Mouse (Mus musculus): Measurements from ENCODE around the gene Polr1d.

Polr1d gene

DNA sequence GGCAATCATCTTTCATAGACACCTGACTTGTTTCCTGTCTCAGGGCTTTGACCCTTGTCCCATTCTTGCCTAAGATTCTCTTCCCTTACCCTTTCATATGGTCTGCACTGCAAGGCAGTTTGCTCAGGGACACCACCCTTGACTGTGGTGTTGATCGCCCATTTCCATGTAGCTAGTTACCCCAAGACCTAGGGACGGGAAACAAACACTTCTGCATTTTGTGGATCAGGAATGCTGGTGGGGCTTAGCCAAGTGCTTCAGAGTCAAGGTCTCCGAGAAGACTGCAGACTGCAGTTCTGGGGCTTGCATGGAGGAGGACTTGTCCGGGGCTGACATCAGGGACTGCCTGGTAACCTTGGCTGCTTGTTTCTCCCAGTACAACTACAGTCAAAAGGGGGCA lies 10.0 kb downstream of the Polr1d start:
- no peak for DNase-seq (ENCODE audit: extremely low read depth, low read depth, low spot score)

DNA sequence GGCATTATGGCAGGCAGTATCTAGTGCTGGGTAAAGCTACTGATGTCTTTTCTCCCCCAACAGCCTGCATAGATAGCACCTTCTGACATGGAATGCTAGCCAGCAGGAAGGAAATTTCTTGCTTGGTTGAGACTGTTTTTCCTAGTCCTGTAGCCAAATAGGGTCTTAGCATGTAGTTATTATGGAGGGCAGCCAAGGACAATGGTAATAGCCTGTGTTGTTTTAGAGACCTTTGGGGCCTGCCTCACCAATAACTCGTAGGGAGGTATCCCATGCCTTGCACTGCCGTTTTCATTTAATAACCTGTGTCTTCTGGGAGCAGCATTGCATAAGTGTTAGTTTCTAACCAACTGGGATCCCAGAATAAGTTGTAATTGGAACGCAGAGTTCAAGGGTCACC lies 13.0 kb downstream of the Polr1d start:
- DNase-seq (ENCODE audit: extremely low read depth, low read depth, low spot score) = no peak

DNA sequence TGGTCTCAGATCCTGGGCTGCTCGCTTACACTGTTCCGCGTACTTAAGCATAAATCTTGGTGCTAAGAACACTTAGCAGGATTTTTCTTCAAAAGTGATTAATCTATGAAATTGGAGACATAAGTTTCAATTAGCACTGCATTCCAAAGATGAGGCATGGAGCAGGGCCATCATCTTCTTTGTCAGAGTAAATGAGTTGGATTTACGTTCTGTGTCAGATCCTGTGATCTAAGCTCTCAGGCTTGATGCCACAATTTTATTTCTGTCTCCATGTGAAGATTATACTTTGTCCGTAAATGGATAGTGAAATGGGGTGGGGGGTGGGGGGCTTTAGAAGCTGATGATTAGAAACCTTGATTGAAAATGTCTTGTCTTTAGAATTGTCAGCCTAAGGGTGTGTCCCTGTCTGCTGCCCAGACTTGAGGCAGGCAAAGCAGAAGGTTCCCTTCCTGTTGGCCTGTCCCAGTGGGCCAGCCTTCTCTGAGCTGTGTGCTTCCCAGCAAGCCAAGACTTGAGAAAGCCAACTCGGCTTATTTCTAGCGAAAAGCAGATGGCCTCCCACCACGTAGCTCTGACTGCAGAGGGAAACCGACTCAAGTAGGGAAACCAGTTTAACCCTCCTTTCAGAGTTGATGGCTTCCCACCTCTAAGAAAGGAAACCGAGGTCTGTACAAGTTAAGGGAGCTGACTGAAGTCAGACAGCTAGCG lies 13.6 kb downstream of the Polr1d start:
- no peak for DNase-seq (ENCODE audit: extremely low read depth, low read depth, low spot score)

DNA sequence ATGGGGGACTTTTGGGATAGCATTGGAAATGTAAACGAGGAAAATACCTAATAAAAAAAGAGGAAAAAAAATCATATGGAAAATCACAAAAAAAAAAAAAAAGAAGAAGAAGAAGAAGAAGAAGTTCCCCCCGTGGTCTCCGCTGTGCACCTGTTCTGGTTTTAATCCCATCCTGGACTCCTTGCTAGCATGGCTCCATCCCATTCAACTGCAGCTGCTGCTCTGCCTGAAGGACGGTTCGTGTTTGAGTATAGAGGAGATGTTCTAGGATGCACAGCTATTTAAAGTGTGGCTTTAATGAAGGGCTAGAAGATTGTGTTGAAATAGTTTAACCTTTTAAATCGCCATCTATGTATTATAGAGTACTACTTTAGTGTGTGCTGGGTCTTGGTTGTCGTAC lies 15.6 kb downstream of the Polr1d start:
- no peak for DNase-seq (ENCODE audit: extremely low read depth, low read depth, low spot score)

DNA sequence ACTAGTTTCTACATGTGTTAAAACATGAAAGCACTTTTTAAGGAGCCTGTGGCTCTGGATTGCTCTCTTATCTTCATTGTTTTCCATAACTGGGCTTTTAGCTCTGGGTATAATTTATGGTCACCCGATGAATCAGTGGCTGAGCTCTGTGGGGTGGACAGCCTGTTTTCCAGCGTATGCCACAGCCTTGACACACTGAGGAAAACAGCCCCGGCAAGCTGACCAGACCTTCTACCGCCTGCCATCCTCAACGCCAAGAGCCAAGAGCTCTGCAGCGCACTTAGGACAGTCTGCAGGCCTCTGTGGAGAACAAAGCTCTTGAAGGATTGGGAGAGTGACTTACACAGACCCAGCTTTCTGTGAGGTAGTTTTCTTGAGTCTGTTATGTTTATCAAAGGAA lies 17.4 kb downstream of the Polr1d start:
- no peak for DNase-seq (ENCODE audit: extremely low read depth, low read depth, low spot score)

DNA sequence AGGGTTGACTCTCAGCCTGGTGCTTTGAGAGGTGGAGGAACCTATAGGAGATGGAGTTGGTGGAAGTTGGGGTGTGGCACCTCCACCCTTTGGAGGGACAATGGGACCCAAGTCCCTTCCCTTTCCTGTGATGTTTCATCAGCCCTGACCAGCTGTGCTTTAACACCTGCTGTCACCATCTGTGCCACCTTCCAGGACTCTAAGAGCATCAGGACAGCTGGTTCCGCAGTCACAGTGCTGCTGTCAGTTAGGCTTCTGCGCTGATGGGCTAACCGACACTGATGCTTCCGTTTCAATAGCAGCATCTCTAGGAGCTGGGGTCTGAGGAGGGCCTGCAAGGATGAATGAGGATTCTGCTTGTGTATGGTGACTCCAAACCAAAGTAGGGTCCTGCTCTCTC lies 19.7 kb downstream of the Polr1d start:
- DNase-seq (ENCODE audit: extremely low read depth, low read depth, low spot score) = no peak

DNA sequence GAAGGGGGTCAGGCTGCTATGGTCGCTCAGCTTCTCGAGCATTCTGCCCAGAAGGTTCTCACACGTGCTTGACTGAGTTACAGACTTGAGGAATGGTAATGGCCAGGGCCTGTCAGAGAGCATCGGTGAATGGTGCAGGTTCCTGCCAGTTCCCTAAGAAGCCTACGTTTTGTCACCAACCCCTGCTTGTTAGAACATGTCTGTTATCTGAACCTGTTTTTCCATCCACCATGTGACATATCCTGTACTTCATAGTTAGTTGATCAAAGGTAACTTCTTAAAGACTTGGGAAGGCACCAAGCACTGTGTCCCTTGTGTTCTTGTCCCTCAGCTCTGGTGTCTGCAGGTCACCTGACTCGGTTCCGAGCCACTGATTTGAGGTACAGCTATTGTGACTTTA lies 21.8 kb downstream of the Polr1d start:
- peak; percentile 84 for DNase-seq (ENCODE audit: extremely low read depth, low read depth, low spot score)

DNA sequence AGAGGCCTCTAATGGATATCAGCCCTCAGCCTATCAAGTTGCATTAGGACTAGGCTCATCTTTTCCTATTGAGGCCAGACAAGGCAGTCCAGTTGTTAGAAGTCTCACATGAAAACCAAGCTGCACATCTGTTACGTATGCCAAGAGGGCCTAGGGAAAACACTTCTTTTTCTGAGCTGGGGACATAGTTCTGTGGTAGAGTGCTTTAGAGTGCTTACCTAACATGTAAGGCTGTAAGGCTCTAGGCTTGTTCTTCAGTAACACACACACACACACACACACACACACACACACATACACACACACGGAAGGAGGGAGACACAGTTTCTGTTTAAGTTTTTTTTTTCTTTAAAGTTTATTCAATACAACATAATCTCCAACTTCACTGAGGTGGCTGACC lies 23.3 kb downstream of the Polr1d start:
- DNase-seq (ENCODE audit: extremely low read depth, low read depth, low spot score) = no peak

DNA sequence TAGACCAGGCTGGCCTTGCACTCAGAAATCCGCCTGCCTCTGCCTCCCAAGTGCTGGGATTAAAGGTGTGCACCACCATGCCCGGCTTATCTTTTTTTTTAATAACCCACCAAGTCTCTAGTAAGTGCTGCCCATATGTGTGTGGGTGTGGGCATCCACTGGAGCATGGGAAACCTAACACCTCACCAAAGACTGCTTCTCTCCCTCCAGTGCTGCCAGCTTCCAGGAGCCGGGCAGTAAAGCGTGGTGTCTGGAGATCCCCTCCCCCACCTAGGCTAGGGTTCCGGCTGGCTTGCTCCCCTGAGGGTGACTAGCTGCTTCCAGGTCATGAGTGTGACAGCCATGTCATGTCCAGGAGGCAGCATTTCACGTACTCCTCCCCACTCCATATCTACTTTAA lies 25.4 kb downstream of the Polr1d start:
- DNase-seq (ENCODE audit: extremely low read depth, low read depth, low spot score) = no peak

DNA sequence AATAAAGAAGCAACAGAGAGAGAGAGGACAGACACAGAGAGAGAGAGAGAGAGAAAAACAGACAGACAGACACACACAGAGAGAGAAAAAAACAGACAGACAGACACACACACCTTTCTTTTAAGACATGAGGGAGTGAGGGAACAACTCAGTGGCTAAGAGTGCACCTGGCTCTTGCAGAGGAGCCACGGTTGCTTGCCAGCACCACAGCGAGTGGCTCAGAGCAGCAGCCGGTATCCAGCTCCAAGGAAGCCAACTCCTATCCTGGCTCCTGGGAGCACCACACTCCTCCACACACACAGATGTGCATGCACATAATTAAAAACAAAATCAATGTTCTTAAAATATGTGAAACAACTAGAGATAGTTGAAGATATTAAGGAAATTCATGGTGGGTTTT lies 30.4 kb downstream of the Polr1d start:
- DNase-seq (ENCODE audit: extremely low read depth, low read depth, low spot score) = no peak

DNA sequence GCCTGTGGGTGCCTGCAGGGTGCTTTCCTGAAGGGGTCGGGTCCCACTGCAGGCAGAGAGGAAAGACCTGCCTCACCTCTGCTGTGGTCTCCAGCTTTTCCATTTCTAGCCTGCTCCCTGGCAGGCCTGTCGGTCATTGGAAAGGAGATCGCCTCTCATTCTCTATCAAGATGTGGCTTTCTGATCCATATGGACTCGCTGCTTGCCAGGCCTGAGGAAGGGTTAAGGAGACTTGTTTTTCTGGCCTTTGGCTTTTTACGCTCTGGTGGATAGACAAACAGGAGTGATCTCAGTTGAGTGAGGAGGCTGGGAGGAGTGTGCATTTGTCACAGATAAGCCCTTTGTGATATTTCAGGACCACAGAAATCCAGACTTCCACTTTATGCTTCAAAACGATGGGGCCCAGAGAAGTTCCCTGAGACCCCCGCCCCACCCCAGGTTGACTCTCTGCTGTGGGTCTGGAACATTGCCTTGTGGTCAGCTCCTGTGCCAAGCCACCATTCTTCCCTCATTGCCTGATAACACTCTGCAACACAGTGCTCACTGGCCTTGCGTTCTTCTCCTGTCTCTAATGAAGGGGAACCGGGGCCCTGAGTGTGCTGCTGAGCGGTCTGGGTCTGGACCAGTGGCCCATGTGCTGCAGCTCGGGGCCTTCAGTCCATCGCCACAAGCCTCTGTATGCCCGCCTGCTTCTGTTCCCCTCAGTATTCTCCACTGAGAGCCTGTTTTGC lies 32.2 kb downstream of the Polr1d start:
- no peak for DNase-seq (ENCODE audit: extremely low read depth, low read depth, low spot score)

DNA sequence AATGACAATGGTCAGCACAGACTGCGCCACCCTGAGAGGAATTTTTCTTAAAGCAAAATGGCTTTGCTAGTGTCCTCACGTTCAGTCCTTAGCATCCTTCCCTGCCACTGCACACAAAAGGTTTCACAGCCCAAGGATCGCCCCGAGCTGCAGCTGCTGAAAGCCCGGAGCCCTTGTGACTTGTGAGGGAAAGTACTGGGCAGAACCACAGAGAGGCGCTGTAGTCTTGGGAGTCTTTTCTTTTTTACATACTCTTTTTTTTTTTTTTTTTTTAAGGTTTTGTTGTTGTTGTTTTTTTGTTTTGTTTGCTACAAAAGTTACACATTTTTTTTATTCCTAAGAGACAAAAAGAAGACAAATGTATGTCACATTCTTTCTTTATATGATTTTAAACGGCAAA lies 37.9 kb downstream of the Polr1d start:
- no peak for DNase-seq (ENCODE audit: extremely low read depth, low read depth, low spot score)

DNA sequence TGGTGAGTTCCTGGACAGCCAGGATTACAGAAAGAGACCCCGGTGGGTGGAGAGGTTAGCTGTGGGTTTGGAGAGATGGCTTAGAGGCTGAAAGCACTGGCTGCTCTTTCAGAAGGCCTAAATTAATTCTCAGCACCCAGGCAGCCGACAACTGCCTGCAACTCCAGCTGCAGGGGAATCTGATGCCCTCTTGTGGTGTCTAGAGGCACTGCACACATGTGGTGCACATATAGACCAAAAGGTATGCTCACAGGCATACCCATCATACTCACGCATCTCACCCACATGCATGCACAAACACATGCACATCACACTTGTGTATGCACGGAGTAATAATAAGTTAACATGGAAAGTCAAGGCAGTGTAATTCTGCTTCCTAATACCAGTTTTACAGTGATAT lies 38.8 kb downstream of the Polr1d start:
- DNase-seq (ENCODE audit: extremely low read depth, low read depth, low spot score) = no peak

DNA sequence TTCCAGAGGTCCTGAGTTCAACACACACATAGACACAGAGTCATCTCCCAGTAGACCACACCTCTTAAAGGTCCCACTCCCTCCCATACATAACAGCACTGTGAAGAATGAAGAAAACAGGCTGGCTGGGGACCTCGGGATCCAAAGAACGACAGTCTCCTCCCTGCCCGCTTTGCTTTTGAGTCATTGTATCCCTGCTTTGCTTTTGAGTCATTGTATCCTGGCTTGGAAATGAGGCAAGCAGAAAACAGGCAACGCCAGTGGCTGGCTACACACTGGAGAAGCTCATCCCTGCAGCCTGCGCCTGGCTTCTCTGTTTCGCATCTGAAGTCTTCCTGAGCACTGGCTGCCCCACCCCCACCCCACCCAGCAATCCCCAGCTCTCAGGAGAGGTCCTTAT lies 40.2 kb downstream of the Polr1d start:
- DNase-seq (ENCODE audit: extremely low read depth, low read depth, low spot score) = no peak

DNA sequence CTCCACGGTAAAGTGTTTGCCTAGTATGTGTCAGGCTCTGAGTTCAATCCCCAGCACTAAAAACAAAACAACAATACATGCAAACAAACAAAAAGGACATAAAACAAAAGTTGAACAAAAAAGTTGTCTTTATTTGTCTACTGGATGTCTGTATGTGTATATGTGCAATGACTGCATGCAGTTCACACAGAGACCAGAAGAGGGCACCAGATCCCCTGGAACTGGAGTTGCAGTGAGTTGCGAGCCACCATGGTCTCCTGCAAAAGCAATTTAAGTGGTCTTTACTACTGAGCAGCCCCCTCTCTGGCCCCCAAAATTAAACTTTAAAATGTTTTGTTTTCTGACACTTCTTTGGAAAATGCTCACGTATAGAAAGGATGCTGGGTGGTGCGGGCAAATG lies 44.3 kb downstream of the Polr1d start:
- DNase-seq (ENCODE audit: extremely low read depth, low read depth, low spot score) = no peak

DNA sequence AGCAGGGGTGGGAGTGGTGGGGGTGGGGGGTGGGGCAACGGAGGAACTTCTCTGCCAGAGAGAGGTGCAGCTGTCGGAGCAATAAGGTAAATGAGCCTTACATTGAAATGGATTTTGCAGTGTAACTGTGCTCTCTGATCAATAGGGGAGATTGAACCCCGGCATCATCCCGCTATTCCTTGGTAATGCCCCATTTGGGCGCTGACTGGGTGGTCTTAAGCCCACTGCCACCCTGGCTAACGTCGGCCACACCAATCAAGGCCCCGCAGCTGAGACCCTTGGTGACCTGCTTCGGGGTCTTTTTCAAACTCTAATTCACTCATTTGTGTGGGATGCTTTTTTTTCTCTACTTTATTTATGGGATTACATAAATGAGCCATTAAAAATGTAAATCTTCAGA lies 47.9 kb downstream of the Polr1d start:
- no peak for DNase-seq (ENCODE audit: extremely low read depth, low read depth, low spot score)

DNA sequence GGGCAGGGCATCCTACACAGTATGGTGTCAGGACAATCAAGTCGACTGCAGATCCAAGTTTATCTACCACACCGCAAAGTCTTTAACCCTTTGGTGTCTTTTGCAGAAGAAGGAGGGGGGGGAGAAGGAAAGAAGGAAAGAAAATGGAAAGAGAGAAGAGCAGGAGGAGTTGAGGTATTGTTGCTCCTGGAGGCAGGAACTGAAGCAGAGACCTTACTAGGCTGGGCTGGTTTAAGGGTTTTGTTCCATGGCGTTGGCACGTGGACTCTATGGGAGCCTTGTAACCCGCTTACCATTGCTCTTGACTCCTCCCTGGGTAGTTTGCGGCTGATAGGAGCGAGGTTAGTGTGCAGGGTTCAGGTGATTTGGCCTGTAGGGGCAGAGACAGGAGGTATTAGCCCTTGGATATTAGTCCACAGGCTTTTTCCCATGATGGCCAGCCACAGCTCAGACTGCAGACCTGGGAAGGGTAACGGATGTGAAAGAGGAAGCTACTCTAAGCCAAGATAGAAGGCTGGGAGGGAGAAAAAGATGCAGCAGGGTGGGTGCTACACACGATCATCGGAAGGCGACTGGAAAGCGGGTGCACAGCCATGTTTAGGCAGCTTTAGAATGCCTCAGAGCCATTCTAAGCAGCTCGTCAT lies 48.8 kb downstream of the Polr1d start:
- DNase-seq (ENCODE audit: extremely low read depth, low read depth, low spot score) = no peak

DNA sequence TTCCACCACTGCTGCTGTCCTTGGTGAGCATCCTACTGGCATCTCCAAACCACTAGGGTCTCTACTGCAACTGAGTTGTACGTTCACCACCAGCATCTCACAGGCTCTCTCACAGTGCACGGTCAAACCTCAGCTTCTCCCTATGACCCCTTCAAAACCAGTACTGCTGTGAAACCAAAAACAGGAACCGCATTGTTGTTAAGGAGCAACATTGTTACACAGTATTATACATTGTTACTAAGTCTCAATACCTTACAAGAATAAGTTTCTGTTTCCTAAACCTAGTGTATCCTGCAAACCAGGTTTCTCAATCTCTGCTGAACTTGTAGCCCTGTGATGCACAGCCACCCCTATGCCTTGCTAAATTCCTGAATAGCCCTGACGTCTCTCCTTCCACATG lies 51.0 kb downstream of the Polr1d start:
- no peak for DNase-seq (ENCODE audit: extremely low read depth, low read depth, low spot score)

DNA sequence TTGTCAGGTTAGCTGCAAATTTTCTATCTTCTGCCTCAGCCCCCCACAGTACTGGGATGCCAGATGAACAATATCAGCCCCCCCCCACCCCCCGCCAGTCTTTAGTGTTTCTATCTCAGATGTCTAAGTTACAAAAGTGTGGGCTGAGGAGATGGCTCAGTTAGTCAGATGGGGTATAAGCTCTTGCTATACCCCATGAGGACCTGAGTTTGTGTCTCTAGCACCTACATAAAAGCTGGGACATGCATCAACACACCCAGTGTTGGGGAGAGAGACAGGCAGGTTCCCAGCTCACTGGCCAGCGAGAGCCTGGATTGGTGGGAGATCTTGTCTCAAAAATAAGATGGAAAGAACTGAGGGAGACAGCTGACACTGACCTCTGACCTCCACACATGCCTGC lies 52.6 kb downstream of the Polr1d start:
- DNase-seq (ENCODE audit: extremely low read depth, low read depth, low spot score) = no peak

DNA sequence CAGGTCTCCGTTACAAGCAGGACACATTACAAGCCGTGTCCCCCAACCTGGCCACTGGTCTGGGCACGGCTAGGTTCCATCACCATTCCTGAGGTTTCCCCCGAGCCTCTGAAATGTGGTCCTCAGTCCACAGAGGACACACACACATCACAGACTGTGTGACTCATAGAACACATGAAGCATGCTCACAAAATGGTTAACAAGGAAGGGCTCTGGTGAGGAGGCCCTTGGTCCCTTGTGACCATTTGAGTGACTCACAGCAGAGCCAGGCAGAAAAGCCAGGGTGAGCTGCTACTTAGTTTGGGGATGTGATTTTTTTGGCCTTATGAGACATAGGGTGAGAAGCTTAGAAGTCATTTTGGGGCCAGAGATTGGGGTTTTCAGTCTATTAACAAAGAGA lies 55.1 kb downstream of the Polr1d start:
- no peak for DNase-seq (ENCODE audit: extremely low read depth, low read depth, low spot score)

DNA sequence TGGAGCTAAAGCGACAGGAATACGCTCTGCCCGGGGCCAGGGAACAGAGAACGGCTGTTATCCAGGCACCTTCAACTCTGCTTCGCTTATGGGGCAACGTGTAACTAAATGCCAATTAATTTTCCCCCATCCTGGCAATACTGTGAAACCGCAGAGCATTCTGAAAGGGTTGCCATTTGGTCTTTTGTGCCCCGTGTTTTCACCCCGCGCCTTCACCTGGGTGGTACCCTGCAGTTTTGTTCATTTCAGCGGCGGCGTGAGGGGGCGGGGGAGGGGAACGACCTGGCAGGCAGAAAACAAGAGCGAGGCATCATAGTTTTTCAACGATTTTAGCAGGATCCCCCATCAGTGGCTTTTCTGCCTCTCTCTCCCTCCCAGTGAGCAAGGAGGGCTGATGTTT lies 56.8 kb downstream of the Polr1d start:
- no peak for DNase-seq (ENCODE audit: extremely low read depth, low read depth, low spot score)

DNA sequence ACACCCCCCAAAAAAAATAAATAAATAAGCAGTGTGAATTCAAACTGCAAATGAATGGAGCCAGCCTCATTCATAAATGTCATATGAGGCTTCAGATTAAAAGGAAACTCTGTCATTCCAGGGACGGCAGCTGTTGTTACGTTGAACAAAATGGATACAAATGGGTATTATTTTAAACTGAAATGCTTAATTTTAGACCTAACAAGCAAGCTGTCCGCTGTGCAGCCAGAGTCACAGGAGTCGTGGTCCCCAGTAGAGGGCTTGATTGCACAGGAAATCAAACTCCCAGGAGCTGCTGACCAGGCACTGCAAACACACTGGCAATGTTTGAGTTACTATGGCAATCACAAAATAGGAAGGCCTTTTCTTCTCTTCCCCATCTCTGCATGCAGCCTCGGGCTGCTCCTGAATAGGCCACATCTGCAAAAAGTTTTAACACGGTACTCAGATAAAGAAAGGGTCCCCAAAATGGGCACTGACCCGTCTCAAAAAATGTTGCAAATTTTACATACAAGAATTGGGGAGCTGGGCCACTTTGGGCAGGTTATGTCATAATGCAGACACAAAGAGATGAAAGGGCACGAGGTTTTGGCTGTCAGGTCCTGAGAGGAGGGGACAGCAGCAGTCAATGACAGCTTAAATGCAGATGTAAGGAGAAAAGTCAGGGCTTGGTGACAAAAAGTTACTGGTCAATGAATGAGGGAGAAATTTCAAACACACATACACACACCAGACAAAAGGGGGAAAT lies 57.7 kb downstream of the Polr1d start:
- DNase-seq (ENCODE audit: extremely low read depth, low read depth, low spot score) = no peak
